30 mouse cellular contexts compared by ENCODE assay signal in the genomic region with DNA sequence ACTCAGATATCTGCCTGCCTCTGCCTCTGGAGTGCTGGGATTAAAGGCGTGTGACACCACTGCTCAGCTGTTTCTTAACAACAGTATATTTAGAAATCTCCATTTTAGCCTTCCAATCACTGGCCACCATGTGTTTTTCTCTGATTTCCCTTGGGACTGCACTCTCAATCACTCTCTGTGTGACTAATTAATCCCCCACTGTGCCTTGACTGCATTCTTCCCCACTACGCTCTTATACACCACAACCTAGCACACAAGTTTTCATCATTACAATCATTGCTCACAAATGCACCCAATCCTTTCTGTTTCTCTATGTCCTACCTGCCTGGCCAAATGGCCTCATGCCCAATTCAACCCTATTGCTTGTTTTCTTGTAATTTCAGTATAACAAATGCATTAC. TPM values are rescaled to one million over a fixed set of nuclear protein-coding genes. Genes with fewer than 3 reads are reported as not detected.
DNase-seq lines count a peak whose midpoint lies in the region; ATAC-seq lines count a peak whose summit lies in the region.
"Had no signal": no experiment of that assay in that cellular context is flagged by ENCODE, and none has a peak within 500 bp of the region (broad histone marks: within the 10 kb centered on the region; RNA-seq: fewer than 3 reads in every experiment).

No protein-coding gene starts in this region.

- 56% methylated on average over 2 of the region's 2 CpGs for WGBS in hindbrain, embryonic 11.5 days
- WGBS in hindbrain, embryonic 16.5 days: 30% methylated on average over 2 of the region's 2 CpGs
- 38% methylated on average over 2 of the region's 2 CpGs for WGBS in neural tube, embryonic 12.5 days
- WGBS in hindbrain, embryonic 14.5 days: 33% methylated on average over 2 of the region's 2 CpGs
- WGBS in neural tube, embryonic 14.5 days: 35% methylated on average over 2 of the region's 2 CpGs

- H3K4me1 ChIP-seq in hindbrain, embryonic 11.5 days (replicated peaks; ENCODE audit: control insufficient read depth, insufficient read depth, low read length): no peaks in the 10 kb centered on the region
- no peaks in the 10 kb centered on the region for H3K4me1 ChIP-seq in hindbrain, embryonic 16.5 days (ENCODE audit: control insufficient read depth, insufficient read depth, low read depth, low read length)
- no peaks in the 10 kb centered on the region for H3K4me1 ChIP-seq in neural tube, embryonic 12.5 days
- H3K4me1 ChIP-seq in hindbrain, embryonic 14.5 days (replicated peaks; ENCODE audit: control insufficient read depth, insufficient read depth, low read length): no peaks in the 10 kb centered on the region
- H3K4me1 ChIP-seq in neural tube, embryonic 14.5 days (ENCODE audit: control insufficient read depth, insufficient read depth, low read length): no peaks in the 10 kb centered on the region
- H3K4me1 ChIP-seq: embryonic facial prominence, embryonic 12.5 days; embryonic facial prominence, embryonic 15.5 days had no signal

- no peaks in the 10 kb centered on the region for H3K36me3 ChIP-seq in hindbrain, embryonic 11.5 days (ENCODE audit: control insufficient read depth, insufficient read depth, low read length)
- H3K36me3 ChIP-seq in hindbrain, embryonic 16.5 days (ENCODE audit: control insufficient read depth, insufficient read depth, low read length): no peaks in the 10 kb centered on the region
- no peaks in the 10 kb centered on the region for H3K36me3 ChIP-seq in neural tube, embryonic 12.5 days
- H3K36me3 ChIP-seq in hindbrain, embryonic 14.5 days (replicated peaks; ENCODE audit: control insufficient read depth, insufficient read depth): no peaks in the 10 kb centered on the region
- H3K36me3 ChIP-seq in neural tube, embryonic 14.5 days (ENCODE audit: control insufficient read depth, insufficient read depth, low read length): no peaks in the 10 kb centered on the region
- H3K36me3 ChIP-seq: embryonic facial prominence, embryonic 12.5 days; embryonic facial prominence, embryonic 15.5 days had no signal

- no peaks in the 10 kb centered on the region for H3K9me3 ChIP-seq in hindbrain, embryonic 11.5 days (ENCODE audit: control insufficient read depth, low read length)
- no peaks in the 10 kb centered on the region for H3K9me3 ChIP-seq in hindbrain, embryonic 16.5 days (ENCODE audit: control insufficient read depth, low read length)
- no peaks in the 10 kb centered on the region for H3K9me3 ChIP-seq in neural tube, embryonic 12.5 days
- H3K9me3 ChIP-seq in hindbrain, embryonic 14.5 days (ENCODE audit: control insufficient read depth, low read length): no peaks in the 10 kb centered on the region
- H3K9me3 ChIP-seq in neural tube, embryonic 14.5 days (ENCODE audit: control insufficient read depth, low read length): no peaks in the 10 kb centered on the region
- H3K9me3 ChIP-seq: embryonic facial prominence, embryonic 12.5 days; embryonic facial prominence, embryonic 15.5 days had no signal

- no peak overlapping the region for H3K4me3 ChIP-seq in hindbrain, embryonic 11.5 days (ENCODE audit: low read depth, low read length)
- H3K4me3 ChIP-seq in hindbrain, embryonic 16.5 days (ENCODE audit: low read length): no peak overlapping the region
- H3K4me3 ChIP-seq in neural tube, embryonic 12.5 days: no peak overlapping the region
- no peak overlapping the region for H3K4me3 ChIP-seq in hindbrain, embryonic 14.5 days (replicated peaks; ENCODE audit: low read length)
- H3K4me3 ChIP-seq in neural tube, embryonic 14.5 days (ENCODE audit: low read depth, low read length): no peak overlapping the region
- H3K4me3 ChIP-seq: embryonic facial prominence, embryonic 12.5 days; embryonic facial prominence, embryonic 15.5 days; gastrocnemius, adult 2 months had no signal

- H3K9ac ChIP-seq in hindbrain, embryonic 11.5 days (ENCODE audit: low read depth, low read length): no peak overlapping the region
- no peak overlapping the region for H3K9ac ChIP-seq in hindbrain, embryonic 16.5 days (ENCODE audit: low read depth, low read length)
- no peak overlapping the region for H3K9ac ChIP-seq in neural tube, embryonic 12.5 days
- H3K9ac ChIP-seq in hindbrain, embryonic 14.5 days: no peak overlapping the region
- no peak overlapping the region for H3K9ac ChIP-seq in neural tube, embryonic 14.5 days (replicated peaks; ENCODE audit: low read depth, low read length)
- H3K9ac ChIP-seq: embryonic facial prominence, embryonic 12.5 days; embryonic facial prominence, embryonic 15.5 days; forebrain, postnatal 0 days had no signal

- no peaks in the 10 kb centered on the region for H3K27me3 ChIP-seq in hindbrain, embryonic 11.5 days (ENCODE audit: control insufficient read depth, insufficient read depth, low read length)
- H3K27me3 ChIP-seq in hindbrain, embryonic 16.5 days (replicated peaks; ENCODE audit: control insufficient read depth, insufficient read depth, low read length): no peaks in the 10 kb centered on the region
- H3K27me3 ChIP-seq in neural tube, embryonic 12.5 days (replicated peaks): no peaks in the 10 kb centered on the region
- H3K27me3 ChIP-seq in hindbrain, embryonic 14.5 days (ENCODE audit: control insufficient read depth, insufficient read depth, low read length): no peaks in the 10 kb centered on the region
- no peaks in the 10 kb centered on the region for H3K27me3 ChIP-seq in neural tube, embryonic 14.5 days (ENCODE audit: control insufficient read depth, insufficient read depth, low read length)
- H3K27me3 ChIP-seq: embryonic facial prominence, embryonic 12.5 days; embryonic facial prominence, embryonic 15.5 days had no signal

- no peak for DNase-seq in hindbrain, embryonic 11.5 days (ENCODE audit: low spot score)
- DNase-seq in neural tube, embryonic 10.5 days (ENCODE audit: extremely low spot score, low spot score): no peak
- DNase-seq in hindbrain, embryonic 14.5 days (ENCODE audit: low spot score): no peak
- no peak for DNase-seq in layer of hippocampus, adult 18-20 months (ENCODE audit: low spot score in 2 of 2)
- no peak for DNase-seq in urinary bladder, adult 18-20 months (ENCODE audit: low spot score in 2 of 2)
- DNase-seq: adrenal gland, adult 8-10 months; adrenal gland, postnatal 25 days; cerebellum, adult 18-20 months; cerebellum, adult 9-10 months; cerebellum, postnatal 14 days; forebrain, postnatal 0 days; gastrocnemius, adult 2 months; gastrocnemius, postnatal 14 days; heart, adult 11 months had no signal

- ATAC-seq in hindbrain, embryonic 11.5 days (ENCODE audit: low FRiP score): peak; percentile 53; the same call in 1 of the 2 replicates
- no peak for ATAC-seq in hindbrain, embryonic 16.5 days
- ATAC-seq in neural tube, embryonic 12.5 days (ENCODE audit: low FRiP score, low read depth): peak; percentile 48; the same call in 1 of the 2 replicates
- ATAC-seq in hindbrain, embryonic 14.5 days (ENCODE audit: low FRiP score): peak; percentile 46; the same call in 1 of the 2 replicates
- peak; percentile 51; the same call in 1 of the 2 replicates for ATAC-seq in neural tube, embryonic 14.5 days (ENCODE audit: low read depth)
- ATAC-seq: activated CD4-positive, CD25-positive, alpha-beta regulatory T cell, adult 4 months; forebrain, embryonic 14.5 days; forebrain, postnatal 0 days had no signal

- no peak overlapping the region for H3K27ac ChIP-seq in hindbrain, embryonic 11.5 days (ENCODE audit: low read depth, low read length)
- no peak overlapping the region for H3K27ac ChIP-seq in hindbrain, embryonic 16.5 days (ENCODE audit: low read depth, low read length)
- H3K27ac ChIP-seq in neural tube, embryonic 12.5 days: no peak overlapping the region
- no peak overlapping the region for H3K27ac ChIP-seq in hindbrain, embryonic 14.5 days
- no peak overlapping the region for H3K27ac ChIP-seq in neural tube, embryonic 14.5 days (ENCODE audit: low read depth, low read length)
- H3K27ac ChIP-seq: embryonic facial prominence, embryonic 12.5 days; embryonic facial prominence, embryonic 15.5 days; gastrocnemius, adult 2 months had no signal

- H3K4me2 ChIP-seq in hindbrain, embryonic 11.5 days (replicated peaks; ENCODE audit: low read depth, low read length): no peak overlapping the region
- no peak overlapping the region for H3K4me2 ChIP-seq in hindbrain, embryonic 16.5 days (ENCODE audit: low read length)
- H3K4me2 ChIP-seq in neural tube, embryonic 12.5 days (replicated peaks): no peak overlapping the region
- no peak overlapping the region for H3K4me2 ChIP-seq in hindbrain, embryonic 14.5 days (replicated peaks)
- H3K4me2 ChIP-seq in neural tube, embryonic 14.5 days (ENCODE audit: low read depth, low read length): no peak overlapping the region
- H3K4me2 ChIP-seq: embryonic facial prominence, embryonic 12.5 days; embryonic facial prominence, embryonic 15.5 days; heart, embryonic 11.5 days had no signal

RNA-seq across cellular contexts. Expression of gene Csnka2ip, which starts 43.7 kb away (rescaled TPM):
- not detected in 2 replicates for polyA plus RNA-seq in hindbrain, embryonic 11.5 days (2014; fragmentation: Nextera tagmentation; extraction: Ambion mirVana)
- not detected in 2 replicates for polyA plus RNA-seq in hindbrain, embryonic 16.5 days (2015; fragmentation: Nextera tagmentation; extraction: Ambion mirVana)
- not detected in 2 replicates for polyA plus RNA-seq in neural tube, embryonic 12.5 days (2016; fragmentation: Nextera tagmentation; extraction: Ambion mirVana)
- polyA plus RNA-seq in hindbrain, embryonic 14.5 days (2014; fragmentation: Nextera tagmentation; extraction: Ambion mirVana): 0.07 TPM in 1 of 2 replicates, not detected in the other
- not detected in 2 replicates for polyA plus RNA-seq in neural tube, embryonic 14.5 days (2014; fragmentation: Nextera tagmentation; extraction: Ambion mirVana)
- 1 to 10 TPM; 2.0 to 2.3 TPM for total RNA-seq in layer of hippocampus, adult 18-20 months (2021)
- total RNA-seq: adrenal gland, adult 8-10 months; adrenal gland, postnatal 25 days; ES-E14; forebrain, postnatal 0 days; gastrocnemius, adult 2 months; gastrocnemius, postnatal 14 days; gastrocnemius, postnatal 4 days; heart, adult 8-10 months; heart, postnatal 25 days; hematopoietic stem cell, adult 5-6 weeks had no signal
- polyA plus RNA-seq: activated CD4-positive, CD25-positive, alpha-beta regulatory T cell, adult 4 months; embryonic facial prominence, embryonic 12.5 days; embryonic facial prominence, embryonic 15.5 days; forebrain, embryonic 11.5 days; forebrain, embryonic 14.5 days; forebrain, postnatal 0 days; heart, embryonic 11.5 days; heart, embryonic 14.5 days; heart, postnatal 0 days had no signal
